Mouse (Mus musculus): Measurements from ENCODE around the gene Fgf6. TPM values are rescaled to one million over a fixed set of nuclear protein-coding genes. Genes with fewer than 3 reads are reported as not detected.

Gene Fgf6
- not detected in 2 replicates for polyA plus RNA-seq (2016; fragmentation: Nextera tagmentation; extraction: Ambion mirVana)

DNA sequence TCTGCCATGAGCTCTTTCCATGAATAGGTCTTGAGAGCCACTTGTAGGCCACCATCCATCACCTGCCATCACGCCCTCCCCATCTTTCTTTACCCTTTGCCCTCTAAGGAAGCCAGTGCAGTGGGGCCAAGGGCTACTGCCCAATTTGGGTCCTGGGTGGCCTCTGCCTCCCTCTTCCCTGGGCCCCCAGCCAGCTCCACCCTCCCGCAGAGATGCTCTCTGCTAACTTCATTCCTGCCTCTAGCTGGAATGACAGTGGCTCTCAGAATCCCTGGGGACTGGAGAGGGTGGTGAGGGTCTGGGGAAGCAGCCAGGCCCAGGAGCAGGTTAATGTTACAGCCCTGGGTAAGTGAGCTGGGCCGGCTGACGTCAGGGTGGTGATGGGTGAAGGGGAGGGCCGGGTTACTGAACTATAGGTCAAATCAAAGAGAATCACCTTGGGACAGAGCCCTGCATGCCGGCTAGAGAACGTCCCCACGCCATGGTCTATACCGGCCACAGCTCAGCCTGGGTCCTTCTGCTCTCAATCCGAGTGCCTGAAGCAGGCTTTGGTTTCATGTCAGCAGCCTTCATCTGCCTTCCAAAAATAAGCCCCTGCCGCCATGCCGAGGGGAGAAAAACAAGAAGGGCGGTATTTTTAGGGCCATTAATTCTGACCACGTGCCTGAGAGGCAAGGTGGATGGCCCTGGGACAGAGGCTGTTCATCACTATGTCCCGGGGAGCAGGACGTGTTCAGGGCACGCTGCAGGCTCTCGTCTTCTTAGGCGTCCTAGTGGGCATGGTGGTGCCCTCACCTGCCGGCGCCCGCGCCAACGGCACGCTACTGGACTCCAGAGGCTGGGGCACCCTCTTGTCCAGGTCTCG is at the start of gene Fgf6:
Fgf6 (plus strand) TSS at position 681 of the 865 bp plus-strand sequence.
- H3K4me2 ChIP-seq (replicated peaks), result no peak within 1 kb of the TSS
- H3K9ac ChIP-seq (replicated peaks), result no peak within 1 kb of the TSS
- H3K27ac ChIP-seq (replicated peaks), result no peak within 1 kb of the TSS
- ATAC-seq (ENCODE audit: low FRiP score, low read depth), result no peak
- H3K4me3 ChIP-seq, result no peak within 1 kb of the TSS
- no peaks in the 10 kb centered on the region for H3K9me3 ChIP-seq
- peaks cover 10% of the 10 kb centered on the region for H3K4me1 ChIP-seq
- WGBS, result 84% methylated on average over 26 of the region's 26 CpGs
- H3K36me3 ChIP-seq, result no peaks in the 10 kb centered on the region
- peaks cover 7% of the 10 kb centered on the region for H3K27me3 ChIP-seq

GRCm38 (mm10) chr6:126966241-126967026 is 49.0 kb upstream of the Fgf6 start:
- peaks cover 34% of the 10 kb centered on the region for H3K36me3 ChIP-seq
- H3K9ac ChIP-seq (replicated peaks), result no peak overlapping the region
- no peak overlapping the region for H3K27ac ChIP-seq (replicated peaks)
- no peaks in the 10 kb centered on the region for H3K27me3 ChIP-seq
- no peak for ATAC-seq (ENCODE audit: low FRiP score, low read depth)
- WGBS, result 89% methylated on average over 14 of the region's 14 CpGs
- H3K4me3 ChIP-seq, result no peak overlapping the region
- H3K4me1 ChIP-seq, result no peaks in the 10 kb centered on the region
- H3K9me3 ChIP-seq, result no peaks in the 10 kb centered on the region
- no peak overlapping the region for H3K4me2 ChIP-seq (replicated peaks)

DNA sequence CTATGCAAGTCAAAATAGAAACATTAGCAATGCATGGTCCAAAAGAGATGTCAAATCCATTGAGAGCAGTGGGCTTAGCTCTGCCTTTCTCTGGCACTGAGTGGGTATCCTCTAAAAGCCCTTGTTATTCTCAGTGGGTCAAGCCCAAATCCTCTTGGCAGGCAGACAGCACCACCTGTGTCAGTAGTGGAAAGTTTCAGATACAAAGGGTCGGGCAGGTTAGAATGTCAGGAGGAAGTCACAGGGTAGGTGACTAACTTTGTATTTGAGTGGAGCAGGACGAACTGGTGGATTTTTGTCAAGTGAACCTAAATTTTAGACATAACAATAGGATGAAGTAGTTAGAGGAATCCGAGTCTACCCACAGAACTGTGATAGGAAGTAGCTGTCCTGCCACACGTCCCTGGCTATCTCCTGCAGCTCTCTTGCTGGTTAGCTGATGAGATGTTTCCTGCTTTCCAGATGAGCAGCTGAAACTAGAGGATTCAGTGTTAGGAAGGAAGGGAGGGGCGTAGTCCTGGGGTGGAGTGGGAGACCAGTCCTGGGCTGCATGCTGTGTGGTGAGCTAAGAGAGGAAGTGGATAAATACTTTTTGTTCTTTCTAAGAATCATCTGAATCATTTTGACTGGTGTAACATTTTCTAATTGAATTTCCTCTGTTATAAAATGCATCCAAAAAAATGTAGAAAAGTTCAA is 33.7 kb upstream of the Fgf6 start:
- ATAC-seq (ENCODE audit: low FRiP score, low read depth), result no peak
- no peak overlapping the region for H3K27ac ChIP-seq (replicated peaks)
- 0 out of 2 replicates have a peak, but pooled peaks cover 6% of the 10 kb centered on the region for H3K36me3 ChIP-seq
- no peaks in the 10 kb centered on the region for H3K27me3 ChIP-seq
- no peak overlapping the region for H3K4me3 ChIP-seq
- no peak overlapping the region for H3K9ac ChIP-seq (replicated peaks)
- no peaks in the 10 kb centered on the region for H3K4me1 ChIP-seq
- WGBS, result 80% methylated on average over 5 of the region's 5 CpGs
- H3K4me2 ChIP-seq (replicated peaks), result no peak overlapping the region
- no peaks in the 10 kb centered on the region for H3K9me3 ChIP-seq

GRCm38 (mm10) chr6:126993676-126994075 is 21.7 kb upstream of the Fgf6 start:
- Histone ChIP-seq H3K27me3 (no peaks in the 10 kb centered on the region), H3K36me3 (no peaks in the 10 kb centered on the region), H3K9ac (replicated peaks) (no peak overlapping the region), H3K4me3 (no peak overlapping the region), H3K9me3 (no peaks in the 10 kb centered on the region), H3K4me1 (no peaks in the 10 kb centered on the region), H3K27ac (replicated peaks) (no peak overlapping the region), H3K4me2 (replicated peaks) (no peak overlapping the region)
- WGBS, result 67% methylated on average over 2 of the region's 2 CpGs
- no peak for ATAC-seq (ENCODE audit: low FRiP score, low read depth)

DNA sequence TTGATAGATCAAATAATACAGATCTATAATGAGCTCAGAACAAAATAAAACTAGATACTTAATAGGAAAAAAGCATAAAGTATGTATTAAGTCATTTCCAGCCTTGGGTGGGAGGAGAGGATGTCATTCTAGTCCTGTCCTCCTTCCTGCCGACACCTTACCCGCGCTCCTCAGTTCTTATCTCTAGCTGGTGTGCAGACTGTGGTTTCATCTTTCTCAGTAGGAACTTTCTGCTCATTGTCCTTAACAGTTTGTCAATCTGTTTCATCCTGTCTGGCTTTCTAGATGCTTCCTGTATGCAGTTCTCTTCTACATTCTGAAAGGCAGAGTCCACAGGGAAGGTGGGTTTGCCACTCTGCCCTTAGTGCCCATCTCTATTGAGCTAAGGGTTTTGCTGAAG is 19.9 kb upstream of the Fgf6 start:
- no peaks in the 10 kb centered on the region for H3K9me3 ChIP-seq
- H3K9ac ChIP-seq (replicated peaks), result no peak overlapping the region
- H3K36me3 ChIP-seq, result no peaks in the 10 kb centered on the region
- no peaks in the 10 kb centered on the region for H3K27me3 ChIP-seq
- H3K27ac ChIP-seq (replicated peaks), result no peak overlapping the region
- ATAC-seq (ENCODE audit: low FRiP score, low read depth), result no peak
- no peak overlapping the region for H3K4me2 ChIP-seq (replicated peaks)
- no peaks in the 10 kb centered on the region for H3K4me1 ChIP-seq
- 94% methylated on average over 3 of the region's 3 CpGs for WGBS
- no peak overlapping the region for H3K4me3 ChIP-seq

- WGBS, result 85% methylated on average over 5 of the region's 5 CpGs
- no peak overlapping the region for H3K9ac ChIP-seq (replicated peaks)
- no peaks in the 10 kb centered on the region for H3K4me1 ChIP-seq
- H3K9me3 ChIP-seq, result no peaks in the 10 kb centered on the region
- H3K4me3 ChIP-seq, result no peak overlapping the region
- no peak overlapping the region for H3K4me2 ChIP-seq (replicated peaks)
- no peaks in the 10 kb centered on the region for H3K36me3 ChIP-seq
- no peaks in the 10 kb centered on the region for H3K27me3 ChIP-seq
- no peak for ATAC-seq (ENCODE audit: low FRiP score, low read depth)
- no peak overlapping the region for H3K27ac ChIP-seq (replicated peaks)
Measured at GRCm38 (mm10) chr6:126996399-126996798, 19.0 kb upstream of the Fgf6 start.

DNA sequence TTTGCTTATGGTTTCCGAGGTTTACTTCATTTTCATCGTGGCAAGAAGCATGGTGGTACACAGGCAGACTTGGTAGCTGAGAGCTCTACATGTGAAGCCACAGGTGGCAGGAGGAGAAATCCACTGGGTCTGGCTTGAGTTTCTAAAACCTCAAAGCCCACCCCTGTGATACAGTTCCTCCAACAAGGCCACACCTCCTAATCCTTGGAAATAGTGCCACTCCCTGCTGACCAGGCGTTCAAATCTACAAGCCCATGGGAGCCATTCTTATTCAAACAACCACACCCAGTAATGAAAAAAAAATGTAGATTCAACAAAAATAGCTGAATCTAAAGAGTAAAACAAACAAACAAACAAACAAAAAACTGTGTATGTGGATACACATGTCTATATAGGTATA is 9.7 kb upstream of the Fgf6 start:
- no peaks in the 10 kb centered on the region for H3K9me3 ChIP-seq
- H3K4me3 ChIP-seq, result no peak overlapping the region
- 83% methylated on average over 3 of the region's 3 CpGs for WGBS
- ATAC-seq (ENCODE audit: low FRiP score, low read depth), result no peak
- no peaks in the 10 kb centered on the region for H3K27me3 ChIP-seq
- no peaks in the 10 kb centered on the region for H3K4me1 ChIP-seq
- H3K27ac ChIP-seq (replicated peaks), result no peak overlapping the region
- no peak overlapping the region for H3K4me2 ChIP-seq (replicated peaks)
- no peak overlapping the region for H3K9ac ChIP-seq (replicated peaks)
- H3K36me3 ChIP-seq, result no peaks in the 10 kb centered on the region

GRCm38 (mm10) chr6:127006551-127006950 is 8.8 kb upstream of the Fgf6 start:
- Histone ChIP-seq H3K27ac (replicated peaks) (no peak overlapping the region), H3K4me1 (no peaks in the 10 kb centered on the region), H3K4me3 (no peak overlapping the region), H3K27me3 (no peaks in the 10 kb centered on the region), H3K36me3 (no peaks in the 10 kb centered on the region), H3K4me2 (replicated peaks) (no peak overlapping the region), H3K9me3 (no peaks in the 10 kb centered on the region), H3K9ac (replicated peaks) (no peak overlapping the region)
- ATAC-seq (ENCODE audit: low FRiP score, low read depth), result no peak
- WGBS, result 93% methylated on average over 3 of the region's 3 CpGs

GRCm38 (mm10) chr6:127010021-127010420 is 5.4 kb upstream of the Fgf6 start:
- ATAC-seq (ENCODE audit: low FRiP score, low read depth), result no peak
- Histone ChIP-seq H3K4me2 (replicated peaks) (no peak overlapping the region), H3K9ac (replicated peaks) (no peak overlapping the region), H3K27me3 (no peaks in the 10 kb centered on the region), H3K36me3 (no peaks in the 10 kb centered on the region), H3K4me1 (no peaks in the 10 kb centered on the region), H3K9me3 (no peaks in the 10 kb centered on the region), H3K27ac (replicated peaks) (no peak overlapping the region), H3K4me3 (no peak overlapping the region)
- WGBS, result 92% methylated on average over 13 of the region's 13 CpGs

- Histone ChIP-seq H3K4me3 (no peak overlapping the region), H3K9me3 (no peaks in the 10 kb centered on the region), H3K4me1 (no peaks in the 10 kb centered on the region), H3K9ac (replicated peaks) (no peak overlapping the region), H3K4me2 (replicated peaks) (no peak overlapping the region), H3K27me3 (no peaks in the 10 kb centered on the region), H3K27ac (replicated peaks) (no peak overlapping the region), H3K36me3 (no peaks in the 10 kb centered on the region)
- ATAC-seq (ENCODE audit: low FRiP score, low read depth), result no peak
- WGBS, result 77% methylated on average over 13 of the region's 13 CpGs
Measured at GRCm38 (mm10) chr6:127011947-127012535, 3.3 kb upstream of the Fgf6 start.

DNA sequence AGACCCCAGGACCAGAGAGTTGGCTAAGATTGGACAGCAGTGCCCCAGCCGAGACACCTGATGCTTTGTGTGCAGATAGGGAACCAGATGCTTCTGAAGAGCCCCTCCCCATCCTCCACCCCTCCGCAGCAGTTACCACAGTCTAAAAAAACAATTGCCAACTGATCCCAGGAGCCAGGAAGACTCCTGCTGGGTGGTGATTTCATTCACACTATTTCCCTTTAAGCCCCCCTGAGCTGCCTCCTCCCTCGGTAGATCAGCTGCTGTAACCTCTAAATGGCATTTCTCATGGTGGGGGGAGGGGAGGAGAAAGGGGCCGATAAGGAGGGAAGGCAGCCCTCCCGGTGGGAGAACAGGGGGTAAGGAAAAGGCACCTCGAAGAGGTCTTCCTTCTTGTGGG is 3.9 kb downstream of the Fgf6 start:
- H3K27ac ChIP-seq (replicated peaks), result no peak overlapping the region
- WGBS, result 4% methylated on average over 5 of the region's 6 CpGs
- peaks cover 13% of the 10 kb centered on the region for H3K4me1 ChIP-seq
- H3K4me3 ChIP-seq, result no peak overlapping the region
- H3K27me3 ChIP-seq, result peaks cover 18% of the 10 kb centered on the region
- no peaks in the 10 kb centered on the region for H3K9me3 ChIP-seq
- H3K4me2 ChIP-seq (replicated peaks), result no peak overlapping the region
- ATAC-seq (ENCODE audit: low FRiP score, low read depth), result no peak; the same call in 1 of the 2 replicates
- no peaks in the 10 kb centered on the region for H3K36me3 ChIP-seq
- no peak overlapping the region for H3K9ac ChIP-seq (replicated peaks)
